ENCODE assay signal across 8 mouse cellular contexts in the genomic region with DNA sequence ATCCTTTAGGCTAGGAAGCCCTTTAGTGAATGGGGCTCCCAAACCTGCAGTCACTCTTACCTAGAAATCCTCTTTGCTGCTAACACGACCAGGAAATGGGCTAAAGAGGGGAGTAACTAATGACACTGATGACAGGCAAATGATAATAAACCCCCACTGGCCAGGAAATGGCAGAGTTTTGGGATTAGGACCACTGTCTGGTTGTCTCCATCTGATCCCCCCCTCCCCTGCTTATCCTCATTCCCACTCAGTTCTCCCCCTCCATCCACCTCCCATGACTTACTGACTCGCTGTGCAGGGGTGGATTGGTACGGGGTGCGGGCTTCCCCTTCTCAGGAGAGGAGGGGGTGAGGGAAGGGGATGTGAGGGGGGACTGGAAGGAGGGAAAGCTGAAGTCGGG. TPM values are rescaled to one million over a fixed set of nuclear protein-coding genes. Genes with fewer than 3 reads are reported as not detected.
A peak's percentile ranks its signal among the peaks of the same experiment; 100 is the strongest.
DNase-seq lines count a peak whose midpoint lies in the region; ATAC-seq and TF ChIP-seq lines count a peak whose summit lies in the region.
"Had no signal": no experiment of that assay in that cellular context is flagged by ENCODE, and none has a peak within 500 bp of the region (broad histone marks: within the 10 kb centered on the region; RNA-seq: fewer than 3 reads in every experiment).

No protein-coding gene starts in this region.

- H3K9me3 ChIP-seq in kidney, embryonic 16.5 days (ENCODE audit: low read length), result no peaks in the 10 kb centered on the region
- no peaks in the 10 kb centered on the region for H3K9me3 ChIP-seq in heart, embryonic 16.5 days (replicated peaks; ENCODE audit: control insufficient read depth, low read length)
- H3K9me3 ChIP-seq in liver, embryonic 15.5 days (replicated peaks), result no peaks in the 10 kb centered on the region

- H3K9ac ChIP-seq in kidney, embryonic 16.5 days (replicated peaks; ENCODE audit: low read length), result 0 out of 2 replicates have a peak overlapping the region, but pooled peaks have one; percentile 23
- H3K9ac ChIP-seq in heart, embryonic 16.5 days (ENCODE audit: low read length), result peak overlapping the region; percentile 80; the same call in 1 of the 2 replicates
- H3K9ac ChIP-seq in liver, embryonic 15.5 days, result peak overlapping the region; percentile 88

- H3K4me2 ChIP-seq in kidney, embryonic 16.5 days (replicated peaks; ENCODE audit: low read depth, low read length), result peak overlapping the region; percentile 93
- H3K4me2 ChIP-seq in heart, embryonic 16.5 days (ENCODE audit: low read depth, low read length), result peak overlapping the region; percentile 97
- H3K4me2 ChIP-seq in liver, embryonic 15.5 days, result peak overlapping the region; percentile 92

- peaks cover 34% of the 10 kb centered on the region for H3K4me1 ChIP-seq in kidney, embryonic 16.5 days (ENCODE audit: insufficient read depth, low read length)
- no peaks in the 10 kb centered on the region; the same call in 1 of the 2 replicates for H3K4me1 ChIP-seq in bone marrow, adult 2 months (ENCODE audit: control insufficient read depth, insufficient read depth, low read length)
- H3K4me1 ChIP-seq in heart, embryonic 16.5 days (ENCODE audit: control insufficient read depth, insufficient read depth, low read length), result peaks cover 13% of the 10 kb centered on the region
- H3K4me1 ChIP-seq in liver, embryonic 15.5 days (replicated peaks), result peaks cover 74% of the 10 kb centered on the region

- ATAC-seq in kidney, embryonic 16.5 days (ENCODE audit: low FRiP score, low TSS enrichment), result no peak
- ATAC-seq in heart, embryonic 16.5 days (replicated peaks; ENCODE audit: extremely low read depth, insufficient read depth, low FRiP score), result no peak
- no peak for ATAC-seq in liver, embryonic 15.5 days (ENCODE audit: insufficient read depth)
- ATAC-seq in granulocyte monocyte progenitor cell, adult 5-6 weeks (replicated peaks; ENCODE audit: poor library complexity, severe bottlenecking), result no peak

- 37% methylated on average over 5 of the region's 5 CpGs for WGBS in kidney, embryonic 16.5 days
- 22% methylated on average over 5 of the region's 5 CpGs for whole genome bisulfite sequencing in bone marrow, adult 2 months
- 36% methylated on average over 5 of the region's 5 CpGs for WGBS in heart, embryonic 16.5 days
- WGBS in liver, embryonic 15.5 days (ENCODE audit: insufficient replicate concordance), result 21% methylated on average over 5 of the region's 5 CpGs

- 0 out of 2 replicates have a peak overlapping the region, but pooled peaks have one; percentile 32 for H3K27ac ChIP-seq in kidney, embryonic 16.5 days (ENCODE audit: low read length)
- H3K27ac ChIP-seq in bone marrow, adult 2 months (ENCODE audit: control insufficient read depth, insufficient read depth, low read depth, low read length, poor library complexity), result peak overlapping the region; percentile 95
- peak overlapping the region; percentile 75; the same call in 1 of the 2 replicates for H3K27ac ChIP-seq in heart, embryonic 16.5 days (ENCODE audit: low read length)
- peak overlapping the region; percentile 91 for H3K27ac ChIP-seq in liver, embryonic 15.5 days (replicated peaks)

- TF ChIP-seq POLR2A in bone marrow, adult 2 months (IDR thresholded peaks at IDR 0.05; ENCODE audit: borderline replicate concordance, control insufficient read depth, low read depth, low read length), result no peak

- peaks cover 21% of the 10 kb centered on the region for H3K27me3 ChIP-seq in kidney, embryonic 16.5 days (ENCODE audit: insufficient read depth, low read length)
- 0 out of 2 replicates have a peak, but pooled peaks cover 2% of the 10 kb centered on the region for H3K27me3 ChIP-seq in heart, embryonic 16.5 days (ENCODE audit: control insufficient read depth, insufficient read depth, low read length)
- H3K27me3 ChIP-seq in liver, embryonic 15.5 days, result no peaks in the 10 kb centered on the region

- H3K36me3 ChIP-seq in kidney, embryonic 16.5 days (ENCODE audit: insufficient read depth, low read length), result no peaks in the 10 kb centered on the region
- peaks cover 2% of the 10 kb centered on the region for H3K36me3 ChIP-seq in heart, embryonic 16.5 days (ENCODE audit: control insufficient read depth, insufficient read depth)
- H3K36me3 ChIP-seq in liver, embryonic 15.5 days (replicated peaks), result peaks cover 33% of the 10 kb centered on the region

- H3K4me3 ChIP-seq in kidney, embryonic 16.5 days (ENCODE audit: low read length), result peak overlapping the region; percentile 70
- peak overlapping the region; percentile 96 for H3K4me3 ChIP-seq in bone marrow, adult 2 months (replicated peaks; ENCODE audit: control insufficient read depth, low read depth, low read length)
- peak overlapping the region; percentile 64 for H3K4me3 ChIP-seq in heart, embryonic 16.5 days (ENCODE audit: low read length)
- H3K4me3 ChIP-seq in liver, embryonic 15.5 days (replicated peaks), result peak overlapping the region; percentile 72

- TF ChIP-seq CTCF in bone marrow, adult 2 months (IDR thresholded peaks at IDR 0.05; ENCODE audit: control insufficient read depth, insufficient read depth, low read length), result no peak

- DNase-seq in kidney, adult 11 months, result no peak
- no peak for DNase-seq in spleen, adult 12 weeks (ENCODE audit: low spot score)
- DNase-seq: kidney, adult 18-20 months had no signal

RNA-seq across cellular contexts. Expression of a gene that starts 3.2 kb away (rescaled TPM):
- 2.9 and 3.7 TPM in 2 replicates for polyA plus RNA-seq in kidney, embryonic 16.5 days (2015; fragmentation: Nextera tagmentation; extraction: Ambion mirVana)
- polyA plus RNA-seq in bone marrow, adult 2 months (2011; ENCODE audit: insufficient read depth, insufficient read length, low replicate concordance, missing spikeins), result 53.9 and 75.5 TPM in 2 replicates
- 3.6 and 3.8 TPM in 2 replicates for polyA plus RNA-seq in heart, embryonic 16.5 days (2015; fragmentation: Nextera tagmentation; extraction: Ambion mirVana)
- polyA plus RNA-seq in liver, embryonic 15.5 days (2015; fragmentation: Nextera tagmentation; extraction: Ambion mirVana), result 5.0 and 6.0 TPM in 2 replicates
- total RNA-seq in granulocyte monocyte progenitor cell, adult 5-6 weeks (2014; fragmentation: Nextera tagmentation), result 261 and 291 TPM in 2 replicates
- total RNA-seq in granulocyte monocyte progenitor cell, adult 5-6 weeks (2017), result 26.4 and 34.3 TPM in 2 replicates

RNA-seq across cellular contexts. Expression of a gene that starts 9.5 kb away (rescaled TPM):
- 35.0 and 35.8 TPM in 2 replicates for polyA plus RNA-seq in kidney, embryonic 16.5 days (2015; fragmentation: Nextera tagmentation; extraction: Ambion mirVana)
- 19.1 and 40.8 TPM in 2 replicates for polyA plus RNA-seq in bone marrow, adult 2 months (2011; ENCODE audit: insufficient read depth, insufficient read length, low replicate concordance, missing spikeins)
- 30.3 and 32.0 TPM in 2 replicates for polyA plus RNA-seq in heart, embryonic 16.5 days (2015; fragmentation: Nextera tagmentation; extraction: Ambion mirVana)
- polyA plus RNA-seq in liver, embryonic 15.5 days (2015; fragmentation: Nextera tagmentation; extraction: Ambion mirVana), result 19.9 and 23.2 TPM in 2 replicates
- total RNA-seq in granulocyte monocyte progenitor cell, adult 5-6 weeks (2014; fragmentation: Nextera tagmentation), result 49.7 and 53.8 TPM in 2 replicates
- 31.0 and 49.9 TPM in 2 replicates for total RNA-seq in granulocyte monocyte progenitor cell, adult 5-6 weeks (2017)

RNA-seq across cellular contexts. Expression of a gene that starts 15.1 kb away (rescaled TPM):
- polyA plus RNA-seq in kidney, embryonic 16.5 days (2015; fragmentation: Nextera tagmentation; extraction: Ambion mirVana), result 2.3 and 3.7 TPM in 2 replicates
- 2.9 TPM in 1 of 2 replicates, not detected in the other for polyA plus RNA-seq in bone marrow, adult 2 months (2011; ENCODE audit: insufficient read depth, insufficient read length, low replicate concordance, missing spikeins)
- polyA plus RNA-seq in heart, embryonic 16.5 days (2015; fragmentation: Nextera tagmentation; extraction: Ambion mirVana), result 2.1 and 2.2 TPM in 2 replicates
- 0.96 and 1.0 TPM in 2 replicates for polyA plus RNA-seq in liver, embryonic 15.5 days (2015; fragmentation: Nextera tagmentation; extraction: Ambion mirVana)
- 0.75 and 1.5 TPM in 2 replicates for total RNA-seq in granulocyte monocyte progenitor cell, adult 5-6 weeks (2014; fragmentation: Nextera tagmentation)
- not detected in 2 replicates for total RNA-seq in granulocyte monocyte progenitor cell, adult 5-6 weeks (2017)

RNA-seq across cellular contexts. Expression of a gene that starts 28.8 kb away (rescaled TPM):
- polyA plus RNA-seq in kidney, embryonic 16.5 days (2015; fragmentation: Nextera tagmentation; extraction: Ambion mirVana), result 25.6 and 32.8 TPM in 2 replicates
- 33.4 and 65.4 TPM in 2 replicates for polyA plus RNA-seq in bone marrow, adult 2 months (2011; ENCODE audit: insufficient read depth, insufficient read length, low replicate concordance, missing spikeins)
- 19.9 and 23.0 TPM in 2 replicates for polyA plus RNA-seq in heart, embryonic 16.5 days (2015; fragmentation: Nextera tagmentation; extraction: Ambion mirVana)
- 9.7 and 10.6 TPM in 2 replicates for polyA plus RNA-seq in liver, embryonic 15.5 days (2015; fragmentation: Nextera tagmentation; extraction: Ambion mirVana)
- 35.6 and 51.7 TPM in 2 replicates for total RNA-seq in granulocyte monocyte progenitor cell, adult 5-6 weeks (2014; fragmentation: Nextera tagmentation)
- total RNA-seq in granulocyte monocyte progenitor cell, adult 5-6 weeks (2017), result 8.9 and 14.8 TPM in 2 replicates

RNA-seq across cellular contexts. Expression of a gene that starts 31.1 kb away (rescaled TPM):
- 90.0 and 92.6 TPM in 2 replicates for polyA plus RNA-seq in kidney, embryonic 16.5 days (2015; fragmentation: Nextera tagmentation; extraction: Ambion mirVana)
- 21.7 and 39.8 TPM in 2 replicates for polyA plus RNA-seq in bone marrow, adult 2 months (2011; ENCODE audit: insufficient read depth, insufficient read length, low replicate concordance, missing spikeins)
- 42.5 and 44.6 TPM in 2 replicates for polyA plus RNA-seq in heart, embryonic 16.5 days (2015; fragmentation: Nextera tagmentation; extraction: Ambion mirVana)
- 46.1 and 50.8 TPM in 2 replicates for polyA plus RNA-seq in liver, embryonic 15.5 days (2015; fragmentation: Nextera tagmentation; extraction: Ambion mirVana)
- total RNA-seq in granulocyte monocyte progenitor cell, adult 5-6 weeks (2014; fragmentation: Nextera tagmentation), result 84.1 and 154 TPM in 2 replicates
- 73.1 and 81.3 TPM in 2 replicates for total RNA-seq in granulocyte monocyte progenitor cell, adult 5-6 weeks (2017)

Comparison
In these comparisons a context has a peak if more than half of its experiments do, and no peak if none do; other contexts are left out.
1. H3K27ac ChIP-seq: peak in every context shown above with its lines; median percentile 95 in bone marrow, adult 2 months; 91 in liver, embryonic 15.5 days; 75 in heart, embryonic 16.5 days; 32 in kidney, embryonic 16.5 days.
2. H3K9ac ChIP-seq: peak in every context shown above with its lines; median percentile 88 in liver, embryonic 15.5 days; 80 in heart, embryonic 16.5 days; 23 in kidney, embryonic 16.5 days.